Mouse (Mus musculus) frontal cortex, postnatal 14 days (tissue): ENCODE measurements around the gene Slc4a4.
A peak's percentile ranks its signal among the peaks of the same experiment; 100 is the strongest.

Experiments
- DNase-seq, 2 experiments: peaks; one replicate each; pipeline ENCODE4 v3.0.0; 2022; ENCODE audit warnings: low spot score in 2 of 2

Slc4a4 gene

GRCm38 (mm10) chr5:88917221-88917620 lies 30.6 kb downstream of the Slc4a4 start:
- DNase-seq = no peak

DNA sequence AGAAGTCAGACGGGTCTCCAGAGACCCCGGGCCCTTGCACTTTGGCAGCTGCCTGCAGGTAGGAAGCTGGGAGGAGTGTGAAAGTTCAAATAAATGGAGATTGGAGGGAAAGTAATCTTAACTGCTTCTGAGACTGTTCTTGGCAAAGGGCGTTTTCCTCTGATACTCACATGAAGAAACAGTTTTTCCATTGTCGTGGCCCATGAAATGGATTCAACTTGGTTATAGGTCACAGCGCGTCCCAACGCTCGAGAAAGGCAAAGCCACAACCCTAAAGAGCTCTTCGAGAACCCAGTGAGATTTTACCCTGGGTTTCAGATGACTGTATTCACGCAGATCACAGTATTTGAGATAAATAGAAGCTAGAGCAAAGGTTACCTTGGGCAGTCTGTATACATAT lies 31.0 kb downstream of the Slc4a4 start:
- no peak for DNase-seq

GRCm38 (mm10) chr5:88918538-88918937 lies 31.9 kb downstream of the Slc4a4 start:
- DNase-seq = no peak

DNA sequence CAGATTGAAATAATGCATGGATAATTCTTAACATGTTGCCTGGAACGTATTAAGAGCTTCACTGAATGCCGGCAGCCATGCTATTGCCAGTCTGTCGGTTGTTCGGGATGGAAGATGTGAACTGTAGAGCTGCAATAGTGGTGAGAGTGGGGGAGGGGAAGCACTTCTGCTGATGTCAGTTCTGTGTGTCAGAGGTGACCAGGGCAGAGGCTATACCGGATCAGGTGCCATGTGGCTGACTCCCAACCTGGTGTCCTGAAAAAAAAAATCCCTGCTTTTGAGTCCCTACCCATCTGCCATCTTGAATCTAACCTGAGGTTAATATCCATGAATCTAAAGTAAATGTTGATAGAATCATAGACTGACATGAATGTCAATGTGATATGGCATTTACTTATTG lies 39.0 kb downstream of the Slc4a4 start:
- no peak for DNase-seq

GRCm38 (mm10) chr5:88928201-88928916 lies 41.7 kb downstream of the Slc4a4 start:
- peak in 1 of 2 experiments; percentile 50 for DNase-seq

- DNase-seq = peak; percentile 63 to 75
Observed at GRCm38 (mm10) chr5:88929392-88930094, 42.9 kb downstream of the Slc4a4 start.

DNA sequence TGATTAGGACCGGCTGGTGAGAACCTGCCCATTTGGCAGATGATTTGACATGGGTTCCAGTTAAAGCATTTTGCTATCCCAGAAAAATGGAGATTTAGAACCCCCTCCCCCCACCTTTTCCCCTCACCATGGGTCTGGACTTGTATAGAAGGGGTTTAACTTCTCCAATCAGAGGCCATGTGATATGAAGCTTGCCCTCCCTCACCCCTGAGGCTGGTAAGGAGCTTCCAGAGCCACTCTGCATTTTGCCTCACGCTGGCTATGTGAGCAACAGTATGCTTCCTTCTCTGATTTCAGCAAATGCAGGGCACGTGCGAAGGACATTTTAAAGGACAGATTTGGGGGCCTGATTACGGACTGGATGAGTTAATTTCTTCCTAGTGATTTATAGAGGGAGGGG lies 43.5 kb downstream of the Slc4a4 start:
- DNase-seq = no peak

DNA sequence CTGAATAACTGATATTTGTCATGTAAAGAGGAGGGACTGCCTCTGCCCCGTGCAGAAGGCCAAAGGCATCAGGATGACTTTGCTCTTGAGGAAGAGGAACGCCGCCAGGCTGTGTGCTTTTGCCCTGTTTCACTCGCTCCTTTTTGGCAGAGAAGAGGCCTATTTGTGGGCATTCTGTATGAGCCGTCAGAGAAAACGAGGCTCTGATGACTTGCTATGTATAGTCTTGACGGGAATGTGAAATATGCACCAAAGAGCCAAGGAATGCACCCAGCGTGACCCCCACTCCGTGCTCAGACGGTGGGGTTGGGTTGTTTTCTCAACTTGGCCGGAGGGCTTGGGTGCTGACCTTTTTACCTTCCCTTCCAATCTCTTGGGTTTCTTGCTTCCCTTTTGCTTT lies 44.0 kb downstream of the Slc4a4 start:
- DNase-seq = no peak

DNA sequence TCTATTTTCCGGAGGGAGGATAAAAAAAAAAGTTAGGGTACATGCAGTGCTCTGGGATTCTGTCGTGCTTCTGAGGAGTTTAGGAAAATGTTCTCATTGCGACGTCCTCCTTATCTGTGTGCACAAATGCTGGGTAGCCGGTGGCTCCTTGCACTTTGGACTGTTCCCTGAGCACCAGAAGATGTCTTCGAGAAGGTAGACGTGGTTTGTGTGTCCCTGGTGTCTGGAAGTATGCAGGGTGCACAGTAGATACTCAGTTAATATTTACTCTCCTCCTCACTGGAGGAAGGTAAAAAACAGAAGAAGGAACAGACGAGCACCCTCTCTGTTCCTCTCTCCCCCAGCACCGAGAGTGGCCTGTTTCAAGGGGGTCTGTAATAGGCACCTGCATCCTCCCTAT lies 44.6 kb downstream of the Slc4a4 start:
- no peak for DNase-seq

DNA sequence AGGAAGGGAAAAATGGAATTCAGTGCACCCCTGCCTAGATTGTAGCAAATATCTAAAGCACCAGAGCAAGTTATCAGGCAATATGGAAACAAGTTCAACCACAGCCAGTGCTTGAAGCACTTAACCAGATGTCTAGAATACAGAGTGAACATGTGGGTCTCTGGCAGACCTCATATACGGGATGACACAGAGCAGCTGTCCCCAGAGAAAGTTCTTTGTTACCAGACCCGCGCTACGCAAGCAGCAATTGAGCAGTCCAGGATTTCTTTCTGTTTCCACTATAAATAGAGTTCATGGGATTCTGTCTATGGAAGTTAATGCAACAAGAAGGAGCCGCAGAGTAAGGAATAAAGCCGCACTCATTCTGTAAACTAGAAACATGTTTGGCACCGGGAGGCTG lies 46.8 kb downstream of the Slc4a4 start:
- DNase-seq = no peak

GRCm38 (mm10) chr5:88933946-88934345 lies 47.3 kb downstream of the Slc4a4 start:
- DNase-seq = peak; percentile 39 to 49

GRCm38 (mm10) chr5:88938208-88938607 lies 51.6 kb downstream of the Slc4a4 start:
- DNase-seq = no peak

GRCm38 (mm10) chr5:88939151-88939550 lies 52.5 kb downstream of the Slc4a4 start:
- no peak for DNase-seq

GRCm38 (mm10) chr5:88939782-88940181 lies 53.2 kb downstream of the Slc4a4 start:
- no peak for DNase-seq

GRCm38 (mm10) chr5:88941905-88942304 lies 55.3 kb downstream of the Slc4a4 start:
- no peak for DNase-seq

DNA sequence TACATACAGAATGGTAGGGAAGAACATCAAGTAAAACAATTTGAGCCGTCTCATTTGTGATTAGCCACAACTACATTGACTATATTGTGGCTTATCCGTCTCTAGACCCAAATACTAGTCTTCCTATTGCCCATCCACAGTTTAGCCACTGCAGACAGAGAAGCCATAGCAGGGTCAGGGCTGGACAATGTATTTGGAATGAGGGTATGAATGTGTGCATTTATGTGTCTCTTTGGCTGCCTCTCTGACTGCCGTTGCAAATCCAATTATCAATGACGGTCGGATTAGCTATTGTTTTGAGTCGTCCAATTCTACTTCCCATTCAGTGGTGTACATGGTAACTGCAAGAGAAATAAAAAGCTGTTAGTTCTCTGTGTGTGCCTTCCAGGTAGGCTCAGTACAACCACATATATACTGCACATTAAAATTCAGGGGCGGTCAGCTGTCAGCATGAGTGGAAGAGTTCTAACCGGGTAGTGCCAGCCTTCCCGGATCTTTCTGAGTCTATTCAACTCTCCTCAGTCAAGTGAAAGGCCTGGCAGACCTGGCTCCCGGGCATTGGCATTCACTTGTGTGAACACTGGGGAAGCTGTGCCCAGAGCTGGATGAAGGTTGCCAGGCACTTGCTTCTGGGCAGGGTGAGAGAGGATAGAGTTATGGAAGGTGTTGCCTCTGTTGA lies 59.2 kb downstream of the Slc4a4 start:
- DNase-seq = peak in 1 of 2 experiments; percentile 30

GRCm38 (mm10) chr5:88950337-88950736 lies 63.7 kb downstream of the Slc4a4 start:
- no peak for DNase-seq

- no peak for DNase-seq
Observed at GRCm38 (mm10) chr5:88952757-88953577, 66.3 kb downstream of the Slc4a4 start.

DNA sequence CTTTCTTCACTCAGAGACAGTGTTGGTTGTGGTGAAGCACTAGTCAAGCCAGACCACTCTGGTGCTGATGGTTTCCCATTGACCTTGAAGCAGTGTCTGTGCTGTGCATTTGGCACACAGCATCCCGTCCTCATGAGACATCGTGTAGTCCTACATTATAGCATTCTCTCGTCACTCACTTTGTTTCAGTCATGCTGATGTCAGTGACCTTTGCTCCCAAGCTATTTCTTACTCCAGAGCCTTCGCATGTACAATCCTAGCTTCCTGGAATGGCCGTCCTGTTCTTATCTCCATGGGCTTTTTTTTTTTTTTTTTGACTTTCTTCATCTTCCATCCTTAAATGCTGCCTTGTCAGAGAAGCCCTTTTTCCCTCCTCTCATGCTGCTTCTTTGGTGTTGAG lies 71.1 kb downstream of the Slc4a4 start:
- DNase-seq = no peak

DNA sequence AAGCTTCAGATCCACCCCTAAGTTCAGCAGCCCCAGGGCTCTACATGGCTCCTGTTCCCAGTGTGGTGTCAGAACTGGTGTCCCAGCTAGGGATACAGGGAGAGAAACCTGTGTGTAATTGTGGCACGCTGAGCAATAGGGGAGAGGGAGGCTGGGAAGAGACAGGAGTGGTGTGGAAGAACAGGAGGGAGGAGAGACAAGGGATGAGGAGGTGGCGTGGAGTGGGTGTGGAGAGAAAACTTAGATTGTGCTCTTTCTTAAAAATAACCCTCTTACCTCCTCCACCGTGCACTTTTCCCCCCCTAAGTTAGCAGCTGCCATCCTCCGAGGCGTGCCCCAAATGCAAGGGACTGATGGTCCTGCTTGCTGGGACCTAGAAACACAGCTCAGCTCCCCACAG lies 72.3 kb downstream of the Slc4a4 start:
- no peak for DNase-seq

DNA sequence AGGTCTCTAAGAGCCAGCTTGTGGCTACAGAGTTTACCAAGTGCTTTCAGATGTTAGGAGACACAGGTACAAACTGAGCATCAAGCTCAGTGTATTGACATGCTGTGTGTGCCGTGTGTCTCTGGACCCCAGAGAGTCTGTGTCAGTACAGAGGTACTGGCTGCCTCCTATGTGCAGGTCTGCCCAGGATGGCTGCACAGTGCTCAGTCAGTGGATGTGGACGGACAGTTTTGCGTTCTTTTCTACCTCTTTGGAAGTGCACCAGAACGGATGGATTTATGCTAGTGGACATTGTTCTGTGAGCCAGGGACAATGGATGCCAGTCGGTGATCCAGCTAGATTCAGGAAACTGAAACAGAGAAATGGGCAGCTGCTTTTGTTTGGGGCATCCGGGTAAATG lies 72.8 kb downstream of the Slc4a4 start:
- no peak for DNase-seq
